Mouse (Mus musculus) heart, postnatal 0 days (tissue): ENCODE data around the gene Il10rb.

ENCODE experiments used
- CTCF ChIP-seq: IDR thresholded peaks from 2 replicates; pipeline ENCODE4 v1.5.1; 2016; ENCODE audit warnings: antibody characterized with exemption, control low read depth, low read depth
- EP300 ChIP-seq: IDR thresholded peaks from 2 replicates; pipeline ENCODE4 v1.6.1; 2016; ENCODE audit warnings: antibody characterized with exemption, low read depth

DNA sequence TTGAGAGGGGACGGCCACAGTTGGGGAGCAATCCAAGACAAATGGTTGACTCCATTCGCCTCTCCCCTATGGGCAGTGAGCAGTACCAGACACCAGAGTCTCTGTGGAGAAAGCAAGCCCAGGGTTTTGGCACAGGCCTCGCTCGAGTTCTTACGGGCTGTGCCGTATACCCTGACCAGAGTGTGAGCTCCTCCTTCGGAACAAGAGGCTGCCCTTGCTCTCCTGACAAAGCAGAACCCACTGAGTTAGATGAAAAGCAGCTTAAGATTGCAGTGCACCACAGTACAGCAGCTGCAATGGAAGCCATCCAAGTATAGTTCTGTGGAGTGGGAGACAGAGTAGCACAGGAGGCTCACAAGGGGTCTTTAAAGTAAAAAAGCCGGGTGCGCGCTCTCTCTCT lies 29.3 kb upstream of the Il10rb start:
- TF ChIP-seq CTCF (no peak), EP300 (no peak)
